Mouse (Mus musculus): ENCODE data around the gene Ubxn6. TPM values are rescaled to one million over a fixed set of nuclear protein-coding genes. Genes with fewer than 3 reads are reported as not detected.
A peak's percentile ranks its signal among the peaks of the same experiment; 100 is the strongest.

The Ubxn6 gene
- polyA plus RNA-seq, 1 experiment from 2014 or later = 31.3 TPM

- WGBS = 2% methylated on average over 27 of the region's 27 CpGs
- Histone ChIP-seq H3K4me2 (peak within 1 kb of the TSS; percentile 53), H3K4me1 (ENCODE audit: insufficient read depth) (no peaks in the 10 kb centered on the region), H3K36me3 (ENCODE audit: insufficient read depth) (no peaks in the 10 kb centered on the region), H3K9ac (no peak within 1 kb of the TSS), H3K27ac (ENCODE audit: low read depth) (no peak within 1 kb of the TSS), H3K4me3 (ENCODE audit: low read depth, low read length) (peak within 1 kb of the TSS; percentile 15), H3K9me3 (ENCODE audit: low read depth, low read length) (peaks cover 3% of the 10 kb centered on the region), H3K27me3 (ENCODE audit: insufficient read depth, low read length) (peaks cover 52% of the 10 kb centered on the region)
- ATAC-seq (ENCODE audit: insufficient read depth) = peak; percentile 39; the same call in 1 of the 2 replicates
- TF ChIP-seq CTCF (IDR thresholded peaks at IDR 0.05; ENCODE audit: low read depth) = no peak
- DNase-seq = peak; percentile 64
Observed at GRCm38 (mm10) chr17:56117251-56117710, 42.5 kb upstream of the Ubxn6 start, which contains the start of gene Plin5. Plin5 (minus strand) TSS chr17:56117596.

- H3K27me3 ChIP-seq (ENCODE audit: insufficient read depth, low read length) = peaks cover 41% of the 10 kb centered on the region
- H3K36me3 ChIP-seq (ENCODE audit: insufficient read depth) = no peaks in the 10 kb centered on the region
- whole genome bisulfite sequencing = 68% methylated on average over 10 of the region's 10 CpGs
- DNase-seq (no peak), ATAC-seq (ENCODE audit: insufficient read depth) (no peak)
- no peak overlapping the region for H3K27ac ChIP-seq (ENCODE audit: low read depth)
- no peak for TF ChIP-seq CTCF (IDR thresholded peaks at IDR 0.05; ENCODE audit: low read depth)
- no peaks in the 10 kb centered on the region for H3K4me1 ChIP-seq (ENCODE audit: insufficient read depth)
- H3K4me3 ChIP-seq (ENCODE audit: low read depth, low read length) = no peak overlapping the region
- H3K4me2 ChIP-seq = no peak overlapping the region
- no peaks in the 10 kb centered on the region for H3K9me3 ChIP-seq (ENCODE audit: low read depth, low read length)
- H3K9ac ChIP-seq = no peak overlapping the region
Observed at GRCm38 (mm10) chr17:56116193-56116592, 41.4 kb upstream of the Ubxn6 start.

GRCm38 (mm10) chr17:56112743-56113142 is 37.9 kb upstream of the Ubxn6 start:
- H3K4me3 ChIP-seq (ENCODE audit: low read depth, low read length) = no peak overlapping the region

GRCm38 (mm10) chr17:56111864-56112263 is 37.0 kb upstream of the Ubxn6 start:
- H3K4me1 ChIP-seq (ENCODE audit: insufficient read depth) = no peaks in the 10 kb centered on the region
- ATAC-seq (ENCODE audit: insufficient read depth) = no peak
- H3K36me3 ChIP-seq (ENCODE audit: insufficient read depth) = no peaks in the 10 kb centered on the region
- no peak overlapping the region for H3K9ac ChIP-seq
- no peak overlapping the region for H3K4me3 ChIP-seq (ENCODE audit: low read depth, low read length)
- peak; percentile 88 for DNase-seq
- no peak overlapping the region for H3K27ac ChIP-seq (ENCODE audit: low read depth)
- 0 out of 2 replicates have a peak, but pooled peaks cover 4% of the 10 kb centered on the region for H3K27me3 ChIP-seq (ENCODE audit: insufficient read depth, low read length)
- H3K4me2 ChIP-seq = no peak overlapping the region
- H3K9me3 ChIP-seq (ENCODE audit: low read depth, low read length) = no peaks in the 10 kb centered on the region
- WGBS = 45% methylated on average over 5 of the region's 5 CpGs
- TF ChIP-seq CTCF (IDR thresholded peaks at IDR 0.05; ENCODE audit: low read depth) = peak; percentile 89

More at GRCm38 (mm10) chr17:56112743-56113142, 37.9 kb upstream of the Ubxn6 start:
- WGBS = 73% methylated on average over 3 of the region's 3 CpGs
- TF ChIP-seq CTCF (IDR thresholded peaks at IDR 0.05; ENCODE audit: low read depth) = no peak
- ATAC-seq (ENCODE audit: insufficient read depth) (no peak), DNase-seq (no peak)
- Histone ChIP-seq H3K4me2 (no peak overlapping the region), H3K27ac (ENCODE audit: low read depth) (no peak overlapping the region), H3K4me1 (ENCODE audit: insufficient read depth) (no peaks in the 10 kb centered on the region), H3K27me3 (ENCODE audit: insufficient read depth, low read length) (peaks cover 10% of the 10 kb centered on the region; the same call in 1 of the 2 replicates), H3K9me3 (ENCODE audit: low read depth, low read length) (no peaks in the 10 kb centered on the region), H3K36me3 (ENCODE audit: insufficient read depth) (no peaks in the 10 kb centered on the region), H3K9ac (no peak overlapping the region)

DNA sequence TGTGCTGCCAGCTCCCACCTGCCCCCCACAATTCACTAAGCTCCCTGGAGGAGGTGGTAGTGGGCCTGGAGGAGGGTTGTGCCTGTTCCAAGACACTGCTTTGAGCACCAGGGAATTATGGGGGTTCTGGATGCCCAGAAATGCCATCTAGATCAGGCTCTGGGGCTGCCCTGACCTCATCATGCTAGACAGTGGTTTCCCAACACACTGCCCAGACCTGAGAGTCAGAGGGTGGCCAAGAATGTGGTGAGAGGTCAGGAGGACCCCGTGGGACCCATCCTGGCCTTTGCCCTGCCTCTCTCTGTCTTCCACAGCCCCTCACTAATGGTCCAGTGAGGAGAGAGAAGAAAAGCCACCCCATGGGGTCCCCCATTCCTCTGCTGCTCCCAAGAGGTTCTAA is 36.2 kb upstream of the Ubxn6 start:
- 63% methylated on average over 1 of the region's 1 CpGs for WGBS
- H3K4me1 ChIP-seq (ENCODE audit: insufficient read depth) = no peaks in the 10 kb centered on the region
- ATAC-seq (ENCODE audit: insufficient read depth) (no peak), DNase-seq (no peak)
- no peak overlapping the region for H3K4me2 ChIP-seq
- H3K9ac ChIP-seq = no peak overlapping the region
- H3K9me3 ChIP-seq (ENCODE audit: low read depth, low read length) = no peaks in the 10 kb centered on the region
- no peak for TF ChIP-seq CTCF (IDR thresholded peaks at IDR 0.05; ENCODE audit: low read depth)
- H3K27me3 ChIP-seq (ENCODE audit: insufficient read depth, low read length) = no peaks in the 10 kb centered on the region
- no peaks in the 10 kb centered on the region for H3K36me3 ChIP-seq (ENCODE audit: insufficient read depth)
- H3K27ac ChIP-seq (ENCODE audit: low read depth) = no peak overlapping the region
- no peak overlapping the region for H3K4me3 ChIP-seq (ENCODE audit: low read depth, low read length)

DNA sequence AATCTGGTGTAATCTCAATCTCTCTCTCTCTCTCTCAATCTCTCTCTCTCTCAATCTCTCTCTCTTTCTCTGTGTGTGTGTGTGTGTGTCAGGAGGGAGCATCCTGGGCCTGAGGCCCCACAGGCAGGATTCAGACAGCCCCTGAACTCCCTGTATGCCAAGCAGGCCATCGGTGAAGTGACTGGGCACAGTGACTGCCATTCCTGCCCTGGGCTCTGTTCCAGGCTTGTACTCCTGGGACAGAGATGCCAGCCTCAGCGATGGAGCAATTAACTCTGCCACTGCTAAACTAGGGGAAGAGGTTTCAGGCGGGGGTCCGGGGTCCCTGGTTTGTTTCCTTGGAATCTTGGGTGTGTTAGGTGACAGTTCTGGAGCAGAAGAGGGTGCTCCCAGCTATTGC is 35.7 kb upstream of the Ubxn6 start:
- H3K4me1 ChIP-seq (ENCODE audit: insufficient read depth) = no peaks in the 10 kb centered on the region
- no peak for TF ChIP-seq CTCF (IDR thresholded peaks at IDR 0.05; ENCODE audit: low read depth)
- H3K27me3 ChIP-seq (ENCODE audit: insufficient read depth, low read length) = no peaks in the 10 kb centered on the region
- no peak overlapping the region for H3K27ac ChIP-seq (ENCODE audit: low read depth)
- no peaks in the 10 kb centered on the region for H3K9me3 ChIP-seq (ENCODE audit: low read depth, low read length)
- DNase-seq (no peak), ATAC-seq (ENCODE audit: insufficient read depth) (no peak)
- 58% methylated on average over 4 of the region's 4 CpGs for WGBS
- H3K9ac ChIP-seq = no peak overlapping the region
- no peak overlapping the region for H3K4me2 ChIP-seq
- H3K36me3 ChIP-seq (ENCODE audit: insufficient read depth) = no peaks in the 10 kb centered on the region
- H3K4me3 ChIP-seq (ENCODE audit: low read depth, low read length) = no peak overlapping the region

GRCm38 (mm10) chr17:56109219-56110051 is 34.6 kb upstream of the Ubxn6 start, which contains the start of gene Plin4:
Plin4 (minus strand) TSS chr17:56109803.
- DNase-seq (no peak), ATAC-seq (ENCODE audit: insufficient read depth) (no peak)
- Histone ChIP-seq H3K9me3 (ENCODE audit: low read depth, low read length) (no peaks in the 10 kb centered on the region), H3K36me3 (ENCODE audit: insufficient read depth) (no peaks in the 10 kb centered on the region), H3K4me3 (ENCODE audit: low read depth, low read length) (no peak within 1 kb of the TSS), H3K27me3 (ENCODE audit: insufficient read depth, low read length) (no peaks in the 10 kb centered on the region), H3K4me1 (ENCODE audit: insufficient read depth) (no peaks in the 10 kb centered on the region), H3K9ac (no peak within 1 kb of the TSS), H3K4me2 (no peak within 1 kb of the TSS), H3K27ac (ENCODE audit: low read depth) (no peak within 1 kb of the TSS)
- WGBS = 51% methylated on average over 10 of the region's 10 CpGs
- no peak for TF ChIP-seq CTCF (IDR thresholded peaks at IDR 0.05; ENCODE audit: low read depth)
